Mouse (Mus musculus) common myeloid progenitor, adult 5-6 weeks (primary cell): Measurements from ENCODE around the gene Bcl6b. TPM values are rescaled to one million over a fixed set of nuclear protein-coding genes. Genes with fewer than 3 reads are reported as not detected.

Experiments used
- ATAC-seq: replicated peaks from 2 replicates; pipeline ENCODE4 v1.8.0; 2016; ENCODE audit warnings: low read depth, mild to moderate bottlenecking, moderate TSS enrichment, inconsistent platforms; ENCODE audit not compliant: poor library complexity, severe bottlenecking
- total RNA-seq: library from RNA; stranded (forward); fragments of 200-1000, 187-1606 nt; gene quantifications from 2 replicates; pipeline ENCODE4 v1.2.3, GENCODE M21; 2017

Bcl6b gene
- total RNA-seq, 1 experiment from 2014 or later: 0.41 TPM

DNA sequence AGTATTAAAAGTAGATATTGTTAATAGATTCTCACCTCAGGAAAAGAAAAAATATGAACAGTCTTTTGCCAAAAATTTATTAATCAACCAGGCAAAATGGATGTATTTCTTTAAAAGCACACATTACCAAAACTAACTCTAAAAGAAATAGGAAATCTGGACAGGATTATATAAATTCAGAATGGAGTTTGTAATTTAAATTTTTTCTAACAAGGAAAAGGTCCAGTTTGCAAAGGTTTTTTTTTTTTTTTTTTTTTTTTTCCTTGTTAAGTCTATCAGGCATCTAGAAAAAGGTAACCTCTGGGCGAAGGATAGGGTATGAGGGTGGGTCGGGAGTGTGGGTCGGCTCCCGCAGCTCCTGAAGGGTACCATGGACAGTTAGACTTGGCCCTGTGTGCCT lies 49.1 kb downstream of the Bcl6b start:
- ATAC-seq: no peak

DNA sequence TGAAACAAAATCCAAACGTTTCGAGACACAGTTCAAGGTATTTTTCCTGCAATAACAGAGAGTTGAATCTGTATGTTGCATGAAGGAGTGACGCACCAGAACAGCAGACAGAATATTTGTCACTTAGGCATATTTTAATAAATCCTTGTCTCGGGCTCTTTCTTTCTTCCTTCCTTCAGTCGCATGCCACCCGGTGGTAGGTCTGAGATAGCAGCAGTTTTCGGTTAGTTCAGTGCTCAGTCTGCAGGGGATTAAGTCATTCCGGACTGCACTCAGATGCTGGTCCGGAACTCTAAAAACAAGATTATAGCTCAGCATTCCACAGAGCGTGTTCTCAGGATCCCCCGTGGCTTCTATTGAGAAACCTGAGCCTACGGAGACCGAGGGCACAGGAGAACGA lies 50.2 kb downstream of the Bcl6b start:
- ATAC-seq: peak; percentile 63

DNA sequence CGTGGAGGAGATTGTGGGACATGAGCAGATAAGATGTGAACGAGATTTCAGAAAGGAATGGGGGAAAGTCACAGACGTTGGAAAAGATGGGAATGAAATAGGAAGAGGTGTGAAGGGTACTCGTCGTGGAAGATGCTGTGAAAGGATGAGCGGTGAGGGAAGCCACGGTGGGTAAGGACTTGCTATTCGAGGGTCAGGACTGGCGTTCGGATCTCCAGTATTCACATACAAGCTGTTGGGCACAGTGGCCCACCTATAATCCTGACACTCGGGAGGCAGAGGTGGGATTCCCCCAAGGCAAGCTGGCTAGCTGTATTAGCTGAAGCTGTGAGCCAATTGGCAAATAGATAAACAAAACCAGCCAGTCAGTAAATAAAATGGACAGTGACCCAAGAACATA lies 50.8 kb downstream of the Bcl6b start:
- no peak for ATAC-seq

DNA sequence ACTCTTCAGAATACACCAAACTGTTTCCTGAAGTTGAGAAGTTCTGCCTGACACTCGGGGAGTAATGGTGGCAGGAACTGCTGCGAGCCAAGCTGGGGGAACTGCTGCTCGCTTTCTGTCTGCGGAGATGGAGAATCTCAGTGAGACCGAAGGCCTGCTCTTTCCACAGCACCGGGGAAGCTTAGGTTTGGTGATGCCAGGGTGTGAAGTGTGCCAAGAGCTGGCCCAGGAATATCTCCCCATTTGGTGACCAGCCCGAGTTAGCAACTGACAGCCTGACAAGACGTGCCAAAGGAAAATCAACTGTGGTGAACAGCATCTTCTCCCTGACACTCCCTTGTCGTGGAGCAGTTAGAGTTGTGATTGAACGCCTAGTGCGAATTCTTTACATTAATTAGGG lies 51.3 kb downstream of the Bcl6b start:
- ATAC-seq: no peak

DNA sequence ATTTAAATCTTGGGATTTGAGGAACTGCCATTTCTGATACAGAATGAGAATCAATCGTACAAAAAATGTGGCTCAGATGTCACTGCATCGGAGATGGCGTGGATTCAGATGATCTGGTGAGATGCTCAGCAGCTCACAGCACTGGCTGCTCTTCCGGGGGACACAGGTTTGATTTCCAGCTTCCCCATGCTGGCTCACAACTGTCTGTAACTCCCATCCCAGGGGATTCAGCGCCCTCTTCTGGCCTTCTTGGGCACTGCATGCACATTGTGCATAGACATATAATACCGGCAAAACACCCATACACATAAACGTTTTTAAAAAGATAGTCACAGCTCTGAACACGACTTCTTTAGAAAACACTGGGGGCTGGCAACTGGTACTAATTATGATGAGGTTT lies 52.0 kb downstream of the Bcl6b start:
- no peak for ATAC-seq

DNA sequence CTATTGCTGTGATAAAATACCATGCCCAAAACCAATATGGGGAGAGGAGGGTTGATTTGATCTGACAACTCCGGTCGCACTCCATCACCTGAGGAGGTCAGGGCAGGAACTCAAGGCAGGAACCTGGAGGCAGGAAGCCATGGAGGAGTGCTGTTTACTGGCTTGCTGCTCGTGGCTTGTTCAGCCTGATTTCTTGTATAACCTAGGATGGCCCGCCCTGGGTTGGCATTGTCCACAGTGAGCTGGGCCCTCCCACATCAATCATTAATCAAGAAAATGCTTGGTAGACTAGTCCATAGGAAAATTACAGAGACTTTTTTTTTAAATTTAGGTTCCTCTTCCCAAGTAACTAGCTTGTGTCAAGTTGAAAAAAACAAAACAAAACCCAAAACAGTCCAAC lies 55.1 kb downstream of the Bcl6b start:
- ATAC-seq: no peak

Other genes starting within 250 kb of the Bcl6b start
- gene Ctdnep1, start 248.6 kb downstream of the Bcl6b start, total RNA-seq: 22.1 and 47.1 TPM in 2 replicates
- 41.2 and 47.0 TPM in 2 replicates for gene Elp5, start 247.3 kb downstream of the Bcl6b start, total RNA-seq
- 163 and 255 TPM in 2 replicates for gene Gabarap, start 238.7 kb downstream of the Bcl6b start, total RNA-seq
- 40.9 and 59.2 TPM in 2 replicates for gene Phf23, start 234.0 kb downstream of the Bcl6b start, total RNA-seq
- 12.6 and 13.1 TPM in 2 replicates for gene Dvl2, start 229.2 kb downstream of the Bcl6b start, total RNA-seq
- gene Acadvl, start 214.4 kb downstream of the Bcl6b start, total RNA-seq: 43.7 and 46.0 TPM in 2 replicates
- gene Dlg4, start 212.9 kb downstream of the Bcl6b start, total RNA-seq: 3.0 and 5.2 TPM in 2 replicates
- gene Asgr1, start 175.7 kb downstream of the Bcl6b start, total RNA-seq: 0.82 TPM in 1 of 2 replicates, not detected in the other
- gene Asgr2, start 137.2 kb downstream of the Bcl6b start, total RNA-seq: not detected in 2 replicates
- gene Mgl2, start 99.5 kb downstream of the Bcl6b start, total RNA-seq: 1.1 and 1.5 TPM in 2 replicates
- gene Clec10a, start 73.6 kb downstream of the Bcl6b start, total RNA-seq: 7.7 and 7.9 TPM in 2 replicates
- 0.49 and 0.78 TPM in 2 replicates for gene Slc16a11, start 17.0 kb downstream of the Bcl6b start, total RNA-seq
- 4.1 and 4.8 TPM in 2 replicates for gene Slc16a13, start 8.7 kb downstream of the Bcl6b start, total RNA-seq
- gene 0610010K14Rik, start 8.1 kb upstream of the Bcl6b start, total RNA-seq: 43.5 and 49.9 TPM in 2 replicates
- gene Gm21988, start 10.0 kb upstream of the Bcl6b start, total RNA-seq: not detected in 2 replicates
- gene Rnasek, start 10.0 kb upstream of the Bcl6b start, total RNA-seq: 25.7 and 49.9 TPM in 2 replicates
- gene Alox12, start 25.6 kb upstream of the Bcl6b start, total RNA-seq: 0.37 TPM in 1 of 2 replicates, not detected in the other
- gene Alox12e, start 92.8 kb upstream of the Bcl6b start, total RNA-seq: not detected in 2 replicates
- gene Alox15, start 122.2 kb upstream of the Bcl6b start, total RNA-seq: not detected in 2 replicates
- 13.4 and 16.5 TPM in 2 replicates for gene Pelp1, start 180.2 kb upstream of the Bcl6b start, total RNA-seq
- gene Arrb2, start 202.8 kb upstream of the Bcl6b start, total RNA-seq: 43.6 and 46.6 TPM in 2 replicates
- gene Med11, start 222.1 kb upstream of the Bcl6b start, total RNA-seq: 36.3 and 43.1 TPM in 2 replicates
- gene Zmynd15, start 229.6 kb upstream of the Bcl6b start, total RNA-seq: not detected in 2 replicates
- not detected in 2 replicates for gene Cxcl16, start 230.2 kb upstream of the Bcl6b start, total RNA-seq